Mouse (Mus musculus) left cerebral cortex, postnatal 14 days (tissue): ENCODE measurements at regions not wholly inside any gene's neighbourhood (a gene's known extent, or its start where the extent isn't known, plus 50 kb on each side); places are given as distances from the start of the nearest gene placed in this dataset.

Experiments used
- DNase-seq, 2 experiments: peaks; one replicate each; pipeline ENCODE4 v3.0.0; 2021 to 2022; ENCODE audit warnings: low spot score in 2 of 2, mixed read lengths in 1 of 2
- intact Hi-C: fragments of 180-260 bp; cut with DNase I; formaldehyde crosslinking; loops from one replicate; pipeline ENCODE4 v1.15.1; 2025

DNA sequence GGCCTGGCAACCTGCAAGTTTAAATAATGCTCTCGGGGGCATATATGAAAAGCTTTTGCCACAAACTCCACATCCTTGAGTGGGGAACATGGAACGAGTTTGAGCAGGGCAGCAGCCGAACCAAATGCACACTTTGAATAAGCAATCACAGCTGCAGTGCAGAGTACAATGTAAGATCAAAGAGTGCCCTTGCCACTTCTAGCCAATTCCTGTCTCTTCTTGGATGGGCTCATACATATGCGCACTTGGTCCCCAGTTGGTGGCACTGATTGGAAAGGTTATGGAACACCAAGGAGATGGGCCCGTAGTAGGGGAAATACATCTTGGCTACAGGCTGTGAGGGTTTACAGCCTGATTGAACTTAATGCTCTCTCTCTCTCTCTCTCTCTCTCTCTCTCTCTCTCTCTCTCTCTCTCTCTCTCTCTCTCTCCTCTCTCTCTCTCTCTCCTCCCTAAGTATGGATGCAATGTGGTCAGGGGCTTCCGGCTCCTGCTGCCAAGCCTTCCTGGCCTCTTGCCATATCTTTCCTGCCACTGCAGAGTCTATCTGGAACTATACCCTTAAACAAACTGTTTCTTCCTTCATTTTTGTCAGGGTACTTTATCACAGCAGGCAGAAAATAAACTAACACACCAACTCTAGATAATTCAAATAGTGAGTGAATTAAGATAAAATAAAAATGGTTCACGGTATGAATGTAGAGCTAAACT, 88.6 kb upstream of the Mbnl3 start:
- DNase-seq, result no peak
- intact Hi-C loops, result no loop called here

DNA sequence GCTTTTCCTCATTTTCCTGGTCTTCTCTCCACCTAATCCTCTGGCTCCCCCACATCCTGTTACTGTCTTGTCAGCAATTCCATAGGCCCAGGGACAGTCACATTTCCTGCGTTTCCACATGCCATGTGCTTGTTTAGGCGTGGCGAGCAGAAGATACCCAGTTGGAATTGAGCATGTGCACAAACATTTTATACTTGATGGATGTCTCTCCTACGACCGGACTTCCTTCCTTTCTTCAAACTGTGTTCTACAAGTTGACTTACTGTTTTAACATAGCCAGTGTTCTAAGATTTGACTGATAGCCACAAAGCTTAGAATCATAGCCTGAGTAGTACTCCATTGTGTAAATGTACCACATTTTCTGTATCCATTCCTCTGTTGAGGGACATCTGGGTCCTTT, 86.0 kb upstream of the Mbnl3 start:
- DNase-seq, result no peak
- intact Hi-C loops, result no loop called here

- intact Hi-C loops, result no loop called here
- DNase-seq, result peak; percentile 28 to 41
Observed at GRCm38 (mm10) chrX:51278270-51278669, 71.9 kb upstream of the Mbnl3 start.

DNA sequence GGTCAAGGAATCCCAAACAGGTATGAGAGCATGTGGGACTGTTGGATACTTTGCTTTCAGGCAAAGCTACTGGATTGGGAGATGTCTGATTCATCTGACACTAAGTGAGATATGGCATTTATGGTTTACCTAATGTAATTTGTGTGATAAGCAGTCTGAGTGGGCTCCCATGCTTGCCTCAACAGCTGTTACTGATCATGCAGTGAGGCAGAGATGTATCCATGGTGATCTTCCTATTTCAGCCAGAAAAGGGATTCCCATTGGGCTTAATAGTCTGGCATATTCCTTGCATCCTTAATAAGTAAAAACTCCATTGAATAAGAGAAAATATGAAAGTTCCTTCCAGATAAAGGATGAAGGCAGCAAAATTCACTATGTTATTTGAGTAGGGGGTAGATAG, 58.4 kb upstream of the Mbnl3 start:
- intact Hi-C loops, result no loop called here
- DNase-seq, result no peak
